Mouse (Mus musculus): ENCODE measurements at regions not wholly inside any gene's neighbourhood (a gene's known extent, or its start where the extent isn't known, plus 50 kb on each side); places are given as distances from the start of the nearest gene placed in this dataset.

DNA sequence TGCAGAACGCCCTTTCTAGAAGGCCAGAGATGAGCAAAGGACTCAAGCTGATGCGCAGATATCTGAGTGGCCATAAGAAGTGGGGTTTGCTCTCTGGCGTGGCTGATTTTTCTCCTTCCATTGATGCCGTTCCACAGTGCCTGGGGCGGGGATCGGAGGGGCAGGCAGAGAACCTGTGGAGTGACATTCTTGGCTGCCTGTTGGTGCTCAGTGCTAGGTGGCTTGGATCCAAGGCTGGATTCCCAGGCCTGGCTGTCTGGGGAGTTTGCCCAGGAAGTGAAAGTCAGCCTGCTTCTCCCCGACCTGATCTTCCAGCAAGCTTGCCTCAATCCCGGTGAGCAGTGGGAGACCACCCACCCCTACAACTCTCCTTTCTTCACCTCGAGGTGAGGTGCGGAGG, 181.5 kb downstream of the 3110018I06Rik start:
- WGBS: 83% methylated on average over 10 of the region's 10 CpGs

GRCm38 (mm10) chr12:107677076-107677475, 188.6 kb downstream of the 3110018I06Rik start:
- 72% methylated on average over 7 of the region's 7 CpGs for WGBS
- DNase-seq (ENCODE audit: low read depth in 1 of 2, low spot score in 2 of 2): no peak
- TF ChIP-seq POLR2A (IDR thresholded peaks at IDR 0.05; ENCODE audit: low read depth, low read length) (no peak), CTCF (IDR thresholded peaks at IDR 0.05; ENCODE audit: extremely low read depth, insufficient read depth, insufficient read length, insufficient replicate concordance) (no peak)
- H3K4me1 ChIP-seq (ENCODE audit: control insufficient read depth, insufficient read depth, insufficient read length): no peaks in the 10 kb centered on the region
- H3K4me3 ChIP-seq (ENCODE audit: extremely low read depth, insufficient read depth, insufficient read length): no peak overlapping the region
- H3K36me3 ChIP-seq (ENCODE audit: control insufficient read depth, insufficient read depth, low read length): no peaks in the 10 kb centered on the region
- no peaks in the 10 kb centered on the region for H3K27me3 ChIP-seq (ENCODE audit: control insufficient read depth, insufficient read depth, low read length)
- no peak overlapping the region for H3K27ac ChIP-seq (ENCODE audit: insufficient read depth, low read length)

More for the DNA sequence above, 181.5 kb downstream of the 3110018I06Rik start:
- H3K27ac ChIP-seq (ENCODE audit: insufficient read depth, low read length): no peak overlapping the region
- no peak for DNase-seq (ENCODE audit: low read depth in 1 of 2, low spot score in 2 of 2)
- TF ChIP-seq CTCF (IDR thresholded peaks at IDR 0.05; ENCODE audit: extremely low read depth, insufficient read depth, insufficient read length, insufficient replicate concordance) (no peak), POLR2A (IDR thresholded peaks at IDR 0.05; ENCODE audit: low read depth, low read length) (no peak)
- no peaks in the 10 kb centered on the region for H3K27me3 ChIP-seq (ENCODE audit: control insufficient read depth, insufficient read depth, low read length)
- H3K36me3 ChIP-seq (ENCODE audit: control insufficient read depth, insufficient read depth, low read length): no peaks in the 10 kb centered on the region
- no peak overlapping the region for H3K4me3 ChIP-seq (ENCODE audit: extremely low read depth, insufficient read depth, insufficient read length)
- H3K4me1 ChIP-seq (ENCODE audit: control insufficient read depth, insufficient read depth, insufficient read length): no peaks in the 10 kb centered on the region

- Histone ChIP-seq H3K4me3 (ENCODE audit: extremely low read depth, insufficient read depth, insufficient read length) (no peak overlapping the region), H3K27me3 (ENCODE audit: control insufficient read depth, insufficient read depth, low read length) (no peaks in the 10 kb centered on the region), H3K27ac (ENCODE audit: insufficient read depth, low read length) (no peak overlapping the region), H3K4me1 (ENCODE audit: control insufficient read depth, insufficient read depth, insufficient read length) (no peaks in the 10 kb centered on the region), H3K36me3 (ENCODE audit: control insufficient read depth, insufficient read depth, low read length) (no peaks in the 10 kb centered on the region)
- DNase-seq (ENCODE audit: low read depth in 1 of 2, low spot score in 2 of 2): no peak
- whole genome bisulfite sequencing: 92% methylated on average over 2 of the region's 2 CpGs
- TF ChIP-seq POLR2A (IDR thresholded peaks at IDR 0.05; ENCODE audit: low read depth, low read length): no peak
- no peak for TF ChIP-seq CTCF (IDR thresholded peaks at IDR 0.05; ENCODE audit: extremely low read depth, insufficient read depth, insufficient read length, insufficient replicate concordance)
Measured at GRCm38 (mm10) chr12:107687447-107687846, 199.0 kb downstream of the 3110018I06Rik start.

GRCm38 (mm10) chr12:107689418-107689817, 201.0 kb downstream of the 3110018I06Rik start:
- Histone ChIP-seq H3K4me3 (ENCODE audit: extremely low read depth, insufficient read depth, insufficient read length) (no peak overlapping the region), H3K27ac (ENCODE audit: insufficient read depth, low read length) (no peak overlapping the region), H3K4me1 (ENCODE audit: control insufficient read depth, insufficient read depth, insufficient read length) (no peaks in the 10 kb centered on the region), H3K36me3 (ENCODE audit: control insufficient read depth, insufficient read depth, low read length) (no peaks in the 10 kb centered on the region), H3K27me3 (ENCODE audit: control insufficient read depth, insufficient read depth, low read length) (no peaks in the 10 kb centered on the region)
- TF ChIP-seq CTCF (IDR thresholded peaks at IDR 0.05; ENCODE audit: extremely low read depth, insufficient read depth, insufficient read length, insufficient replicate concordance): no peak
- TF ChIP-seq POLR2A (IDR thresholded peaks at IDR 0.05; ENCODE audit: low read depth, low read length): no peak
- DNase-seq (ENCODE audit: low read depth in 1 of 2, low spot score in 2 of 2): no peak
- WGBS: 66% methylated on average over 7 of the region's 7 CpGs

- WGBS: 85% methylated on average over 3 of the region's 3 CpGs
- Histone ChIP-seq H3K36me3 (ENCODE audit: control insufficient read depth, insufficient read depth, low read length) (no peaks in the 10 kb centered on the region), H3K4me1 (ENCODE audit: control insufficient read depth, insufficient read depth, insufficient read length) (no peaks in the 10 kb centered on the region), H3K27me3 (ENCODE audit: control insufficient read depth, insufficient read depth, low read length) (no peaks in the 10 kb centered on the region), H3K27ac (ENCODE audit: insufficient read depth, low read length) (no peak overlapping the region), H3K4me3 (ENCODE audit: extremely low read depth, insufficient read depth, insufficient read length) (no peak overlapping the region)
- no peak for DNase-seq (ENCODE audit: low read depth in 1 of 2, low spot score in 2 of 2)
- TF ChIP-seq POLR2A (IDR thresholded peaks at IDR 0.05; ENCODE audit: low read depth, low read length): no peak
Measured at GRCm38 (mm10) chr12:107690061-107690460, 201.6 kb downstream of the 3110018I06Rik start.

GRCm38 (mm10) chr12:107693693-107694092, 205.3 kb downstream of the 3110018I06Rik start:
- WGBS: 77% methylated on average over 6 of the region's 6 CpGs
- Histone ChIP-seq H3K4me3 (ENCODE audit: extremely low read depth, insufficient read depth, insufficient read length) (no peak overlapping the region), H3K4me1 (ENCODE audit: control insufficient read depth, insufficient read depth, insufficient read length) (no peaks in the 10 kb centered on the region), H3K27me3 (ENCODE audit: control insufficient read depth, insufficient read depth, low read length) (no peaks in the 10 kb centered on the region), H3K27ac (ENCODE audit: insufficient read depth, low read length) (no peak overlapping the region), H3K36me3 (ENCODE audit: control insufficient read depth, insufficient read depth, low read length) (no peaks in the 10 kb centered on the region)
- no peak for DNase-seq (ENCODE audit: low read depth in 1 of 2, low spot score in 2 of 2)
- TF ChIP-seq CTCF (IDR thresholded peaks at IDR 0.05; ENCODE audit: extremely low read depth, insufficient read depth, insufficient read length, insufficient replicate concordance) (no peak), POLR2A (IDR thresholded peaks at IDR 0.05; ENCODE audit: low read depth, low read length) (no peak)

DNA sequence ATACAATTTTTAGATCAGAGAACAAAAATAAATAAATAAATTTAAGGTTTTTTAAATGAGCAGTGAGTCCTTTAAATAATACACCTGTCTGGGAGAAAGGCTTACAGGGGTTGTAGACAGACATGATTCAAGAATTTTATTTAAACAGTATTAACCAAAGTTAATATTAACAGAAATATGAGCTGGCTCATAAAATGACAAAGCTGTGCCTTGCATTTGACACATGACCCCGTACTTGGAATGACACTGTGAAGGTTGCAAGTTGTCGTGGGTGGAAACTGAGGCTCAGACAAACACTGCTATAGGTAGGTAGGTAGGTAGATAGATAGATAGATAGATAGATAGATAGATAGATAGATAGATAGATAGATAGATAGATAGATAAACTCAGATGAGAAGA, 206.6 kb downstream of the 3110018I06Rik start:
- DNase-seq (ENCODE audit: low read depth in 1 of 2, low spot score in 2 of 2): no peak
- no peaks in the 10 kb centered on the region for H3K27me3 ChIP-seq (ENCODE audit: control insufficient read depth, insufficient read depth, low read length)
- no peak overlapping the region for H3K27ac ChIP-seq (ENCODE audit: insufficient read depth, low read length)
- H3K36me3 ChIP-seq (ENCODE audit: control insufficient read depth, insufficient read depth, low read length): no peaks in the 10 kb centered on the region
- no peaks in the 10 kb centered on the region for H3K4me1 ChIP-seq (ENCODE audit: control insufficient read depth, insufficient read depth, insufficient read length)
- WGBS: 85% methylated on average over 2 of the region's 2 CpGs
- TF ChIP-seq CTCF (IDR thresholded peaks at IDR 0.05; ENCODE audit: extremely low read depth, insufficient read depth, insufficient read length, insufficient replicate concordance) (no peak), POLR2A (IDR thresholded peaks at IDR 0.05; ENCODE audit: low read depth, low read length) (no peak)
- H3K4me3 ChIP-seq (ENCODE audit: extremely low read depth, insufficient read depth, insufficient read length): no peak overlapping the region
